Mouse (Mus musculus): ENCODE measurements around the gene Pdcd2l.
A peak's percentile ranks its signal among the peaks of the same experiment; 100 is the strongest.
"Not testable (repeated sequence)": the region's sequence is repeated elsewhere in the genome, so short reads cannot be mapped to it uniquely, and the experiment has no call there.

The Pdcd2l gene

DNA sequence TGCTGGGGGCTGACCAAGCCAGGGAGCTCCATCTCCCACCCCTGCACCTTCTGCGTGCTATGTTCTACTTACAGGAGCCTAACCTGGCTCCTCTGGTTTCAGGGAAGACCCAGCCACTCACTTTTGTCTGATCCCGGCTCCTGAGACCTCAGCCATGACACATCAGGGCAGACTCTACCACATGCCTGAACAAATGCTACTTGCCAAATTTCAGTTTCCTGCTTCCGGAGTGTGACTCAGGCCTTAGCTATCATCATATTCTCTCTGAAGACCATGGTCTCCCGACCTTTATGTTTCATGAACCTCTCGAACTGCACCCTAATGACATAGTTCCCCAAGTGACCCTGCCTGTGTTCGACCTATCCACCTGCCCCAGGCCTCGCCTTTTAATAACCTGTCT lies 16.8 kb upstream of the Pdcd2l start:
- no peak for DNase-seq (ENCODE audit: low read depth, low spot score)

DNA sequence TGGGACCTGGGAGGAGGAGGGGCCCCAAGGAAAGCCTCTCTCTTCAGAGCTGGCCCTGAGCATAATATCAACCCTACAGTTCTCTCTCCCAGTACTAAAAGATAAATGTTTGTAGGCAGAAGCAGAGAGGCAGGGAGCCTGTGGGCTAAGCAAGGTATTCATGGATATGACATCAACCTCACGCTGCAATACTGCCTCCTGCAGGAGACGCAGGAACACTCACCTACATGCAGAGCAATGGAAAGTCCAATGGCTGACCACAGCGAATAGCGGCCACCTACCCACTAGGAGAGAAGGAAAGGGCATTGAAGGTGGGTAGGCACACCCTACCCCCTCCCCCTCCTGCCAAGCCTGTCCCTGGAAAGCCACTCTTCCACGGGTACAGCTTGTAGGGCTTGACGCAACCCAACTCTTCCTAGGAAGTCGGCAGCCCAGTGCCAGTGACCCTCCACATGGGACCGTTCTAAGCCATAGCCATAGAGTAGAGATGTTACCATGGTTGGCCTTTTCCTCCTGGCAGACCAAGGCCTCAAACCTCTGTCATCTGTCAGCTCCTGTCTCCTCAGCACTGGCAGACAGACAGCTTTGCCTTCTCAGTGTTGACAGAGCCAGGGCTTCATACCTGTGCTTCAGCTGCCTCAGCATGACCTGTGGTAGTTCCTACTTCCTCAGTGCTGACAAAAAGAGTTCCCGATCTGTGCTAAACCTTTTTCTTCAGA lies 11.7 kb upstream of the Pdcd2l start:
- no peak for DNase-seq (ENCODE audit: low read depth, low spot score)

- DNase-seq (ENCODE audit: low read depth, low spot score), result no peak
Measured at GRCm38 (mm10) chr7:34206331-34206730, 9.9 kb upstream of the Pdcd2l start.

GRCm38 (mm10) chr7:34202147-34202546 lies 5.7 kb upstream of the Pdcd2l start:
- DNase-seq (ENCODE audit: low read depth, low spot score), result not testable (repeated sequence)

DNA sequence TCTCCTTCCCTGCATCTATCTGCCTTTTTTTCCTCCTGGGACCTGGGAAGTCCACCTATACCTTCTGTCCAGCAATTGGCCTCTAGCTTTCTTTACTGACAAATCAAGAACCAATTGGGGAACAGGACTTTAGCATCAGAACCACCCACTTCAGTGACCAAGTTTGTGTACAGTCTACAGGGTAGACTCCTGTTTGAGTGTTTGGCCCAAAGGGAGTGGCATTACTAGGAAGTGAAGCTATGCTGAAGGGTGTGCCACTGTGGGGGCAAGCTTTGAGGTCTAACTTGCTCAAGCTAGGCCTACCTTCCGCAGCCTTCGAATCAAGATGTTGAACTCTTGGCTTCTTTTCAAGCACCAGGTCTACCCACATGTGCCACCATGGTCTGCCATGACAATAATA lies 4.4 kb upstream of the Pdcd2l start:
- DNase-seq (ENCODE audit: low read depth, low spot score), result no peak

DNA sequence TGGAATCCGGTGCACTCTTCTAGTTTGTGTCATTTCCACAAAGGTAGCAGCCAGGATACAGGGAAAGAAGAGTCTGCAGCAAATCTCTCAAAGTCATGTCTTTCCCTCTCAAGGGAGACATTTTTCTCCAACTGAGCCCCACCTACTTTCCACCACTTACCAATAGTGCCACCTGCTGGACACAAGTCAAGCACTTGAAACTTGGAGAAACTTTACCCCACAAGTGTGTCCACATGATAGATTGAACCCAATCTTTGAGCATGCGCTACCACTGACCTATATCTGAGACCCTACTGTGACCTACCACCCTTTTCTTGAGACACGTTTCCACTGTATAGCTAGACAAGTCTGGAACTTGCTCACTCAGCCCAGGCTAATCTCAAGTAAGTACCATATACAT lies 1.9 kb upstream of the Pdcd2l start:
- peak; percentile 82 for DNase-seq (ENCODE audit: low read depth, low spot score)

DNA sequence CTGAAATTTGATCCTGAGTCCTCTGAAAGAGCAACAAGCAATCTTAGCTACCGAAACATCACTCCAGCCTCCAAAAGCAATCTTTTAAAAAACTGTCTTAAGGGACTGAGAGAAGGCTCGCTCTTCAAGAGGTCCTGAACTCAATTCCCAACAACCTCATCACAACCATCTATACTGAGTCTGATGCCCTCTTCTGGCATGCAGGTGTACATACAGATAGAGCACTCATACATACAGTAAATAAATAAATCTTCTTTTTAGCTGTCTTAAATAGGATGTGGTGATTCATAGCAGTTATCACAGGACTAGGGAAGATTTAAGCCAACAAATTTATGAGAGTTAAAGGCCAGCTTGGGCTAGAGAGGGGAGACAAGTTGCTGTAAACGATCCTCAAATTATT lies 829 bp downstream of the Pdcd2l start:
- DNase-seq (ENCODE audit: low read depth, low spot score), result peak; percentile 66

- DNase-seq (ENCODE audit: low read depth, low spot score), result peak; percentile 47
Measured at GRCm38 (mm10) chr7:34192825-34193224, 3.6 kb downstream of the Pdcd2l start.

DNA sequence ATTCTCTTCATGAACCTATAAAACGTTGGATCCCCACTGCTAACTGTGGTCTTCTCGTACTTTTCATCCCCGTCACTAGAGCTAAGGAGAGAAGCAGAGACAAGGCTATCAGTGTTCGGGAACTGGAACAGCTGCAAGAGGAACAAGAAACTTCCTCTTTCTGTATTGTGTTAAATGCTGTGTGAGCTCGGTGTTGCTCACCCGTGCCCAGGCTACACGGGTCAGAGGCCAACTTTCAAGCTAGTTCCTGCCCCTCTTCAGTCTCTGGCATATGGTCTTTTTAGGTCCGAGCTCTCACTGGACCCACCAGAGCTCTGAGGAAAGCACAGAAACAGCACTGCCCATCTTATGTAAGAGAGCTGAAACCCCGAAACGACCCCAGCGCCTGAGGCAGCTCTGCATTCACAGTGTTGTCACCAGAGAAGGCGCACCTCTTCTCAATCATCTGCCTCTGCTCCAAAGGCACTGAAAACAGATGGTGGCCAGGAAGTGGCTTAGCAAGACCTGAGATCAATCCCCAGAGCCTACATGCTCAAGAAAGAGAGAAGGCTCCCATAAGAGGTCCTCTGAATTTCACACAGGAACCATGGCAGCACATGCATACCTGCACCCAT lies 7.0 kb downstream of the Pdcd2l start:
- DNase-seq (ENCODE audit: low read depth, low spot score), result peak; percentile 87

GRCm38 (mm10) chr7:34183794-34184193 lies 12.7 kb downstream of the Pdcd2l start:
- DNase-seq (ENCODE audit: low read depth, low spot score), result no peak

DNA sequence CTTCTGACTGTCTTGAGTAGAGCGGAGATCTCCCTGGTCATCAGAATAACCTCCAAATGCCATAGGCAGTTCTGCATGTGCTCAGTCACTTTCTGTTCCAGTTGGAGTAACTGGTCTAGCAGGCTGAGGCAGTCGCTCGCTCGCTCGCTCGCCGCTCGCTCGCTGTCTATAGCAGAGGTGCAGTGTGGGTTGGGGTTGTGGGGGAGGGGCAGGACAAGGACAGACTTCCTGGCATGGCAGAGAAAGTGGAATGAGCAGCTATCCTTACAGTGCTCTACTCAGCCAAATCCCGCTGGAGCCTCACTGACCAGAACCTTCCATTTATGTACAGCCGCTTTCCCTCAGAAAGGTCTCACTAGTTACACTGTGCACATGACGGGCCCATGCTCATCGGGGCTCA lies 13.1 kb downstream of the Pdcd2l start:
- DNase-seq (ENCODE audit: low read depth, low spot score), result no peak

GRCm38 (mm10) chr7:34176241-34176640 lies 20.2 kb downstream of the Pdcd2l start:
- peak; percentile 70 for DNase-seq (ENCODE audit: low read depth, low spot score)

GRCm38 (mm10) chr7:34172251-34172650 lies 24.2 kb downstream of the Pdcd2l start:
- peak; percentile 47 for DNase-seq (ENCODE audit: low read depth, low spot score)

- no peak for DNase-seq (ENCODE audit: low read depth, low spot score)
Measured at GRCm38 (mm10) chr7:34169454-34169853, 27.0 kb downstream of the Pdcd2l start, which contains the start of gene Uba2. Gene Uba2 (minus strand): TSS chr7:34169599.

GRCm38 (mm10) chr7:34168470-34169251 lies 27.8 kb downstream of the Pdcd2l start:
- peak; percentile 93 for DNase-seq (ENCODE audit: low read depth, low spot score)

DNA sequence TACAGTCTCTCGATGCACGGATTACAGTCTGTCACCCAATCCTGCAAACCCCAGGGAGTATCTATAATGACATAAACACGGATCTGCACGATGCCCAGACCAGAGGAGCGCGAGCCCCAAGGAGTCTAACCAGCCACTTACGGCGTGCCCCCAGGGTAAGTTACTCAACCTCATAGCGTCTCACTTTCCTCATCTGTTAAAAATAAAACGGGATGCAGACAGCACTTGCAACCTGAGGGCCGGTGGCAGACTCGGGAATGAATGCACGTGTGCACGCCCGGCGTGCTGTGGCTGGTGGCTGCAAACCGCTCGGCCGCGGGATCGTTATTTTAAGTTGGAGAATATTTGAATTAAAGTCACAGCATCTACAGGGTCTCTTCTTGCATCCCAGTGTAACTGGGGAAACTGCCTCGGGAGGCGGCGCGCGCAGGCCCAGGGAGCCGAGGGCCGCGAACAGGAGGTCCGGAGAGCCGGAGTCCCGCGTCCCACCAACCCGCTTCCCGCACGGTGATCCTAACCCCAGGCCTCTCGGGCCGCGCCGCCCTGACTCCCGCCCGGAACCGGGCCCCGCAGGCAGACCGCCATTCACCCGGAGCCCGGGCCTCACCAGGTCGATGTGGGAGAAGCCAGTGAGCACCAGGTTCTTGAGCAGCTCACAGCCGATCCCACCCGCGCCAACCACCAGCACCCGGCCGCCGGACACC lies 28.5 kb downstream of the Pdcd2l start:
- DNase-seq (ENCODE audit: low read depth, low spot score), result peak; percentile 62

GRCm38 (mm10) chr7:34166850-34167249 lies 29.6 kb downstream of the Pdcd2l start:
- peak; percentile 66 for DNase-seq (ENCODE audit: low read depth, low spot score)

DNA sequence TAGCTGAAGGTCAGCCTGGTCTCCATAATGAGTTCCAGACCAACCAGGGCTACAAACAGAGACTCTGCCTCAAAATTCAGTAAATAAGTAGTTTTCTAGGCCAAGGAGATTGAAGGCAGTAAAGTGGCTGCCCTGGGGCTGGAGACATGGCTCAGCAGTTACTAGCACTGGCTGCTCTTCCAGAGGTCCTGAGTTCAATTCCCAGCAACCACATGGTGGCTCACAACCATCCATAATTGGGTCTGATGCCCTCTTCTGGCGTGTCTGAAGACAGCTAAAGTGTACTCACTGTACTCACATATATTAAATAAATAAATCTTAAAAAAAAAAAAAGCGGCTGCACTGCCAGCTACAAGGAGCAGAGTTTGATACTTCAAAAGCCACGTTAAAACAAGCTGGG lies 30.5 kb downstream of the Pdcd2l start:
- no peak for DNase-seq (ENCODE audit: low read depth, low spot score)

- no peak for DNase-seq (ENCODE audit: low read depth, low spot score)
Measured at GRCm38 (mm10) chr7:34164671-34165070, 31.8 kb downstream of the Pdcd2l start.

DNA sequence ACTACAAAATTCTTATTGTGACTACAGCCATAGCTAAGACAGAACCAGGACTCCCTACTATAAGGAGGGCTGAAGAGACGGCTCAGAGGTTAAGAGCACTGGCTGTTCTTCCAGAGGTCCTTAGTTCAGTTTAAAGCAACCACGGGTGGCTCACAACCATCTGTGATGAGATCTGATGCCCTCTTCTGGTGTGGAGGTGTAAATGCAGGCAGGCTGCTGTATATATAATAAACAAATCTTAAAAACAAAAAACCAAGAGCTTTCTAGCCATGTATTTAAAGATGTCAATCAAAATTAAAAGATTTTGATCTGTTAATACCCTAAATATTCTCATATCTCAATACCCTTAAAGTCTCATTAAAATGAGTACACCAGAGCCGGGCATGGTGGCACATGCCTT lies 37.3 kb downstream of the Pdcd2l start:
- no peak for DNase-seq (ENCODE audit: low read depth, low spot score)

GRCm38 (mm10) chr7:34157994-34158393 lies 38.5 kb downstream of the Pdcd2l start:
- no peak for DNase-seq (ENCODE audit: low read depth, low spot score)

DNA sequence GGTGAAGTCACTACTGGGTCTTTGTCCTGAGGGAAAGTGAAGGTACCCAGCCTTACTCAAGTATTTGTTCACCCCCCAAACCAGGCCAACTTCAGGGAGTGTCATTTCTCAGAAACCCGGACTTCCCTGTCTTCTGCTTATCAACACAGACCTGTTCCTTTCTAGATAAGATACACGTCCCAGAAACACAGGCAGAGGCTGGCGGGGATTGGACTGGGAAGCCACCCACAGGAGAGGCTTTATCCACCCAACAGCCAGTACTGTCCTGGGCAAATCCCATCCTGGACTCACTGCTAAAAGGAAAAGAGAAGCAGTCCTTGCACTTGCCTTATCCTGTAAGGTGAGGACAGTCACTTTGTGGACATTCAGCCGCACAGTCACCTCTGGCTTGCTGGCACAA lies 49.3 kb downstream of the Pdcd2l start:
- no peak for DNase-seq (ENCODE audit: low read depth, low spot score)

Data from A20 (cell line).